Mouse (Mus musculus) frontal cortex, adult 2 months (tissue): ENCODE results near the gene Hoxc13. TPM values are rescaled to one million over a fixed set of nuclear protein-coding genes. Genes with fewer than 3 reads are reported as not detected.

Source experiments
- DNase-seq, 2 experiments: peaks; one replicate each; pipeline ENCODE4 v3.0.0; 2022; ENCODE audit warnings: low spot score in 1 of 2; ENCODE audit errors: extremely low spot score in 1 of 2
- polyA plus RNA-seq: library from polyadenylated mRNA; depleted of rRNA; stranded (reverse); fragments of >200 nt; gene quantifications from 2 replicates; pipeline ENCODE4 v1.2.3, GENCODE M21; 2012

Hoxc13 gene
- polyA plus RNA-seq, 1 experiment: not detected

- no peak for DNase-seq
Observed at GRCm38 (mm10) chr15:102963259-102963658, 42.4 kb downstream of the Hoxc13 start.

GRCm38 (mm10) chr15:102963671-102964640, 43.1 kb downstream of the Hoxc13 start:
- no peak for DNase-seq

DNA sequence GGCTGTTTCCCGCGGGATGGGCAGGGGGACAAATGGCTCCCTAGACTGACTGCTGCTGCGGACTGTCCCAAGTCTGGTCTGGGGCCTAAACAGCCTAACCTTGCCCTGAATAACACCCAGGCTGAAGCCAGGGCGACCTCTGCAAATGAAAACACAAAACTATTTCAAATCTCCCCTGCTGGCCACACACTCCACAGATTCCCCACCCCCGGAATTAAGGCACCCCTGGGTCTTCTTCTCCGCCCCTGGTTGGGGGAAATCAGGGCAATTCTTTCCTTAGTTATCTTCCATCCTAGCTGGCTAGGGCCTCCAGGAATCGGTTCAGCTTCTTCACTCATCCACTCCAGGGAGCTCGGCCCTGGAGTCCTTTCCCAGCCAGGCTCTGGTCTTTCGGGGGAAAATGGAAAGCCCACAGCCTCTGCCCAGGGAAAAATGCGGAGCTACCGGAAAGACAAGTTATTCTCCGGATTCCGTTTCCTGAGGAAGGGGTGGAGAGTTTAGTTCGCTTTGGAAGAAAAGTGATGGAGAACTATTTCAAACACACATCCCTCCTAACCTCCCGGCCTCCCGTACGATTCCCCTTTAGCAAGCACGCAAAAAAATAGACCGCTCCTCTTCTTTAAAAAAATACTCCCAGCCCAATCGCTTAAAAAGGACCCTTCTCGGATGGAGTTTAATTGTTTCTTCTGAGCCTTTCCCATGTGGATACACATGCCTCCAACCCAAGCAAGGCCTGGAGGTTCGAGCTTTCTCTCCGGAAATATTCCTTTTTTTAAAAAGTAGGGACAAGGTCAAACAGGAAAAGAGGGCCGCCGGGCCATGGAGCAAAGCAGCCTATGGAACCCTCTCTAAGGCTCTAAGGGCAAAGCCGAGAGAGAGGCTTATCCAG, 44.3 kb downstream of the Hoxc13 start:
- DNase-seq: no peak

DNA sequence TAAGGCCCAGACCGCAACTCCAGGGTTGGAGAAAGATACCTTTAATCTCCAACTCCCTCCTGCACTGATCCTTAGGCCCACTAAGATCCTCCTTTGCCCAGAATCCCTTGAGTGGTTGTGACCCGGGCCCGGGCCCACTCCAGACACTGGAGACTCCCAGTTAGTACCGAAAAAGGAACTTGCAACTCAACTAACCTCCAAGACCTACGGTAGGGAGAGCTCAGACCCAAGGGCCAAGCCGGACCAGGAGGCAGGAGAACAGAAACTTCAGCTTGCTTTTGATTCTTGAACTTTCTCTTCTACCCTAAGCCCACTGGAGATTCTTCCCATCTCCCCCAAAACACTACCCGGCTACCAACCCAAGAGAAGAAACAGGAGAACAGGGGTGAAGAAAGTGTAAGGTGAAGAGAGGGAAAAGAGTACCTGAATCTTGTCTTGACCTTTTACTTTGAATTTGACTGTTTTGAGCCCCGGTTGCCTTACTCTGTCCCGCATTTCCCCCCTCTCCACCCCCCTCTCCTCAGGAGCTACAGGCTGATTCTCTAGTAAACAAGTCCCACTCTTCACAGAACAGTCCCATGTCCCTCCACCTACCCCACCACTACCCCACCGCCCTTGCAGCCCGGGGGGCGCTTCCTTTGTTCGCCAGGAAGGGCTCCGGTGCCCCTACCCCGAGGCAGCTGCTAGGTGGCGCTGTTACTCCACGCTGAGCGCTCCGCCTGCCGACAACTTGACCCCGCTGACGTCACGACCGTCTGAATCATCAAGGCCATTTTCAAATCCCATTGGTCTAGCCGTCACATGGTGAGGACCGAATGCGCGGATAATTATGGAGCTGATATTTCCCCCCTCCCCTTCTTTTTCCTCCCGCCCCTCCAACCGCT, 45.2 kb downstream of the Hoxc13 start:
- DNase-seq: no peak

GRCm38 (mm10) chr15:102966776-102967311, 45.9 kb downstream of the Hoxc13 start, which contains the start of gene Hoxc10:
Gene Hoxc10 (plus strand): TSS chr15:102966796.
- no peak for DNase-seq

- no peak for DNase-seq
Observed at GRCm38 (mm10) chr15:102967312-102967510, 46.3 kb downstream of the Hoxc13 start, which contains the start of gene Hoxc5. Gene Hoxc5 (plus strand): TSS chr15:102967443.

- no peak for DNase-seq
Observed at GRCm38 (mm10) chr15:102967511-102968397, 46.9 kb downstream of the Hoxc13 start.

DNA sequence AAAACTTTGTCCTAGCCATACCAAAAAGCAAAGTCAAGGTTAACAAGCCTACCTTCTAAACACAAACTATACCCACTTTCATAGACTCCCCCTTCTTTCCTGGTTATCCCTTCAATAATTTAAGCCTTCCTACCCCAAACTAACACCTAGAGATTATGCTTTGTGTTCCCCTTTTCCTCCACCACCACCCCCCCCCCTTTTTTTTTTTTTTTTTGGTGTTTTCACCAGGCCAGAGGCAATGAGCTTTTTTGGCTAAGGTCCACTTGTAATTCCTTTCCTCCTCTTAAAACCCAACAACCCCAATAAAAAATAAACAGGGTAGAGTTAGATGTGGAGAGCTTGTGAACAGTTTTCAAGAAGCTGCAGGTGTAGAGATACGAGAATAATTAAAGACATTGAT, 48.4 kb downstream of the Hoxc13 start:
- DNase-seq: no peak

DNA sequence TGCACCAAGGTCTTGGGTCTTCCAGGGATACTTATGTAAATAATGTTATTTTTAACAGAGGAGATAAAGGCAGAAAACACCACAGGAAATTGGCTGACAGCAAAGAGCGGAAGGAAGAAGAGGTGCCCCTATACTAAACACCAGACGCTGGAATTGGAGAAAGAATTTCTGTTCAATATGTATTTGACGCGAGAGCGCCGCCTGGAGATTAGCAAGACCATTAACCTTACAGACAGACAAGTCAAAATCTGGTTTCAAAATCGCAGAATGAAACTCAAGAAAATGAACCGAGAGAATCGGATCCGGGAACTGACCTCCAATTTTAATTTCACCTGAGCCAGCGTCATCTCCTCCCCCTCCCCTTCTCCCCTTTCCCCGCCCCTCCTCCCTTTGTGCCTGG, 49.8 kb downstream of the Hoxc13 start:
- DNase-seq: peak in 1 of 2 experiments; percentile 24

DNA sequence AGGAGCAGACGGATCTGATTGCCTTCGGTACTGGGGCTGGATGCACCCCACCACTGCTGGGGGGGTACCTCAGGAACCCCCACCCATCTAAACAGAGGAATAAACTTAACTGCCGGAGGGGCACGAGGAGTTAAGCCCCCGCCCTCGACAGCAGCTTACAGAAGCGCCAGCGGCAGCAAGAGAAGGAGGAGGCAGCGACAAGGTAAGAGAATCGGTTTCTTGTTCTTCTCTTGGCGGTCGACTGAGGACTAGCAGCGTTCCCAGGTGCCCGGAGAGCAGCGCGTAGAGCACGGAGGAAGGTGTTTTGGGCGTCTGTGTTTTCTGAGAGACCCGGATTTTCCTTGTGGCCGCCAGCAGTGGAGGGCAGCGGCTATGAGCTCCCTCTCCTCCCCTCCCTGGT, 51.4 kb downstream of the Hoxc13 start:
- no peak for DNase-seq

DNA sequence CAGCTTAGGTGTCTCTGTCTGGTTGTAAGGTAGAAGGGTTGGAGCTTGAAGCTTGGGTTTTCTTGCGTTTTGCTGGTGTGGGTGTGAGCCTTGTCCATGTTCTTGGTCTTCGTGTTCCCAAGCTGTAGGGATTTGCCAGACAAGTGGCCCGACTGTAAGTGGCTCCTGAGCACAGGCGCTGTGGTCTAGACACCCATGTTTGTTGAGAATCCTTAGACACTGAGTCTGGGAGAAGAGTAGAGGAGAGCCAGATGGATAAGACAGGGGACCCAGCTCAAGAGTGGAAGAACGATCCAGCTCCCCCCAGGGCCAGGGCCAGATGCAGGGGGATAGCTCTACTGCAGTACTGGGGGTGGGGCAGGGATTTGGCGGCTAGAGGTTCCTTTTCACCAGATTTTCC, 51.9 kb downstream of the Hoxc13 start:
- no peak for DNase-seq

DNA sequence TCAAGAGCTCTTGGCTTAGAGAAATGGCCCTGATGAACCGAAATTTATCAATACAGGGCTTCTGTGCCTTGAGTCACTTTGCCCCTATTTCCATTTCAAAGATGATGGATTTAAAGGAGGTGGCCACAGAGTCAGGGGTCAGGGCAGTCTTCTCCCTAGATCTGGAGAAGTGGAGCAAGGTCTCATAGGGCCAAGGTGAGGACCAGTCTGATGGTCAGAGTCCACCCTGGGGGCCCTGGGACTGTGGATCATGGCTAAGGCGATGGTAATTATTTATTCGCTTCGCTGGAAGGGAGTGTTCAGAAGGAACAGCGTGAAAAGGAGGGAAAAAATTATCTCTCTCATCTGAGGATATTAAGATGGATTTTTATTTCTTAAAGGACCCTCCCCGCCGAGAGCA, 54.1 kb downstream of the Hoxc13 start:
- DNase-seq: no peak

DNA sequence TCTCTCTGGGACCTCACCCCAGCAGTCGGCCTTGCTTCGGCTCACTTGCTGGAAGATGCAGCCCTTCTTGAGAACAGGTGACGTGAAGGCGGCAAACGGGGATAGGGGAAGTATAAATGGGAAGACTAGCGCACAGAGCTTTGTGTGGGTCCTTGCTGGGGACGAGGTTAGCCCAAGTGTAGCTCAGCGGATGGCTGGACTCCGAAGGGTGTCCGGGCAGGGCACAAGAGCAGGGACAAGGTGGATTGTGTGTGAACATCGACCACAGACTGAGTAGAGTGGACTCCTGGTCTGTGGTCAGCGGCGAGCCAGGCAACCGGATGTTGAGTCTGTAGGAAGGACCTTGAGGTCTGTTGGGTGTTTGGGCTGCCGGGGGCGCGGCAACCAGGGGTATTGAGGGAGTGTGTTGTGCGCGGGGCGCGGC, 54.8 kb downstream of the Hoxc13 start:
- no peak for DNase-seq

GRCm38 (mm10) chr15:102976171-102976570, 55.3 kb downstream of the Hoxc13 start, which contains the start of gene Hoxc9:
Gene Hoxc9 (plus strand): TSS chr15:102976439.
- no peak for DNase-seq

DNA sequence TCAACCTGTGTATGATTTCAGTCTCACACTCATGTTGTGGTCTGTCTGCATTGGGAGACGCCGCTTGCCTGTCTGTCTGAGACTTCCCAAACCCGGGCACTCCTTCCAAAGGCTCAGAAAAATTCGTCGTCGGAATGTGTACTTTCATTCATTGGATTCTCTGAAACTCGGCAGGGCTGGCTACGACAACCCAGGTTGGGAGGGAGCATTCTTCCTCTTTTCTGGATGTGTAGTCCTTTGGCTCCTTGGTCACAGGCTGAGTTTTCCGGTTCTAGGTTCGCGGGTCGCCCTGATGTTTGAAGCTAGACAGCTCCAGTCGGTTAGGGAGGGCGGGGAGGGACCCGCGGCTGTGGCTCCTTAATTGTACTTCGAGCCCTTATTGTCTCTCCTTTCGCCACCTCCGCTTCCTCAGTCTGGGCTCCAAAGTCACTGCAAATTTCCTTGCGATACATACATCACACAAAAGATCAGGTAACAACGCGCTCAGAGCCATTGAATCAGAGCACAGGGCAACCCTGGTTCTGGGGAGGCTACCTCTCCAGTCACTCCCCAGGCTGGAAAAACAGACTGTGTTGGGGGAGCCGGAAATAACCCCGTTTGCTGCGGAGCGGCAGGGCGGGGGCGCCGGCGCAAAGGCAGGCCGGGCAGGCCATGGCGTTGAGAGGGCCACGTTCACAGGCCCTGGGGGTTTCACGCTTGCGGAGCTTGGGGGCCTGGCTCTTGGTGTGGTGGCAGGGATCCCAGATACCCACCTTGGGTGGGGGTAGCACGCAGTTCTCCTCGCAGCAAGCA, 55.9 kb downstream of the Hoxc13 start:
- no peak for DNase-seq

DNA sequence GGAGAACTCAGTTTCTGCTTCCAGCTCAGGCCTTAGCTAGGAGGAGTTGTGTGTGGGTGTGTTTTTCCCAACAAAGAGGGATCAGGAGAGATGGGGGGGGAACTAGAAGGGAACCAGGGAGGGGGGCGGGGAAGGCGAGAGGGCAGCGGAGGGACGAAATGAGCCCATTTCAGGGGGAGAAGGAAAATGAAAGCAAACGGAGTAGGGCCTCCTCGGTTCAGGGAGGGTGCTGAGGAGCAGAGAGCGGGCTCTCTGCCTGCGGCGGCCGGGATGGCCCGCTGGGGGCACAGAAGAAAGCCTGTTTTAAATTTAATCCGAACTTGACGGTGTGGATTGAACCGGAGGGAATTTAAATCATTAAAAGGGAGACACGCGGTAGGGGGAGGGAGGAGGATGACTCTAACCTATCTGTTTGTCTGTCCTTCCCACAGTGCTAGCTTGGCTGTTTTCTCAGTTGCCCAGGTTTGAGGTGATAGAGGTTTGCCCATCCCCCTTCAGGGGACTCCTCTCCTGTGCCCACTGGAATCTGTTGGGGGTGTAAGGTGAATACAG, 56.6 kb downstream of the Hoxc13 start:
- DNase-seq: no peak
